Mouse (Mus musculus) midbrain, embryonic 15.5 days (tissue): Measurements from ENCODE around the gene Fbxw8. TPM values are rescaled to one million over a fixed set of nuclear protein-coding genes. Genes with fewer than 3 reads are reported as not detected.

Source experiments
- ATAC-seq: fragments of 200-750 bp; cut with Nextera tagmentation; replicated peaks from 2 replicates; pipeline ENCODE4 v1.8.0; 2017; ENCODE audit warnings: moderate TSS enrichment
- H3K27ac ChIP-seq: fragments of 300-500 bp; sonication (generic); 2 replicates; pipeline ENCODE4 v1.5.1; 2015; ENCODE audit warnings: mild to moderate bottlenecking, inconsistent platforms
- H3K27me3 ChIP-seq: fragments of 300-500 bp; sonication (generic); replicated peaks from 2 replicates; pipeline ENCODE4 v1.6.1; 2015; ENCODE audit warnings: inconsistent platforms
- H3K36me3 ChIP-seq: fragments of 300-500 bp; sonication (generic); replicated peaks from 2 replicates; pipeline ENCODE4 v1.6.1; 2015; ENCODE audit warnings: inconsistent platforms
- H3K4me1 ChIP-seq: fragments of 300-500 bp; sonication (generic); 2 replicates; pipeline ENCODE4 v1.6.1; 2015; ENCODE audit warnings: inconsistent platforms
- H3K4me2 ChIP-seq: fragments of 300-500 bp; sonication (generic); 2 replicates; pipeline ENCODE4 v1.6.1; 2015; ENCODE audit warnings: inconsistent platforms, mild to moderate bottlenecking, moderate library complexity
- H3K4me3 ChIP-seq: fragments of 300-500 bp; sonication (generic); 2 replicates; pipeline ENCODE4 v1.5.1; 2015; ENCODE audit warnings: mild to moderate bottlenecking, inconsistent platforms
- H3K9ac ChIP-seq: fragments of 300-500 bp; sonication (generic); 2 replicates; pipeline ENCODE4 v1.6.1; 2015; ENCODE audit warnings: mild to moderate bottlenecking, inconsistent platforms
- H3K9me3 ChIP-seq: fragments of 300-500 bp; sonication (generic); 2 replicates; pipeline ENCODE4 v1.6.1; 2016; ENCODE audit warnings: inconsistent platforms
- WGBS: fragments of 180-500 bp; shearing (Covaris S2); methylation state at CpG from one replicate; pipeline ENCODE4 v1.1.7; 2015; ENCODE audit warnings: mixed read lengths; 5-methylcytosine and 5-hydroxymethylcytosine counted together
- polyA plus RNA-seq: library from polyadenylated mRNA; unstranded; fragments of >200 nt; fragmentation: Nextera tagmentation; extraction: Ambion mirVana; gene quantifications from 2 replicates; pipeline ENCODE4 v1.2.1, GENCODE M21; 2015

Fbxw8 gene
- polyA plus RNA-seq, 1 experiment from 2014 or later, result 20.0 TPM

- 60% methylated on average over 15 of the region's 15 CpGs for WGBS
- Histone ChIP-seq H3K36me3 (peaks cover 9% of the 10 kb centered on the region; the same call in 1 of the 2 replicates), H3K9me3 (no peaks in the 10 kb centered on the region), H3K9ac (no peak overlapping the region), H3K4me3 (no peak overlapping the region), H3K27me3 (no peaks in the 10 kb centered on the region), H3K4me1 (peaks cover 27% of the 10 kb centered on the region), H3K4me2 (no peak overlapping the region), H3K27ac (peak overlapping the region; percentile 65)
- no peak for ATAC-seq
These were observed 9.1 kb downstream of the Fbxw8 start for GRCm38 (mm10) chr5:118145999-118146679.

DNA sequence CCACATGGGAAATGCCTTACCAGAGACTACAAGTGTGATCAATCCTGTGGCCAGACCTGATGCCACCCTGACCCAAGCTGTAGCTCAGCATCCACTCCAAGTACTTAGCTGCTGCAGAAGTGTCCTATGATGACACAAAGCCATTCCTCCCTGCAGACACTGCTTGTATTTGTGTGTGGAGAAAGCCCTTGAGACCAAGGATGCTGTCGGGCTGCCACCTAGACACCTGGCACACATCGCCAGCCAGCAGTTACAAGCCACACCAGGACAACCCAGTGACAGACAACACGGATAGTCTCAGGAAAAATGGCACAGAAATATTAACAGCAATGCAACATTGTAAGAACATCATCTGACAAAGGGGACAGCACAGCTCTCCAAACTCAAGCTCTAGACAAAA, 9.8 kb downstream of the Fbxw8 start:
- Histone ChIP-seq H3K4me3 (no peak overlapping the region), H3K27ac (peak overlapping the region; percentile 65), H3K27me3 (no peaks in the 10 kb centered on the region), H3K9ac (no peak overlapping the region), H3K4me1 (peaks cover 27% of the 10 kb centered on the region), H3K36me3 (peaks cover 9% of the 10 kb centered on the region), H3K4me2 (no peak overlapping the region), H3K9me3 (no peaks in the 10 kb centered on the region)
- WGBS, result 84% methylated on average over 3 of the region's 3 CpGs
- no peak for ATAC-seq

DNA sequence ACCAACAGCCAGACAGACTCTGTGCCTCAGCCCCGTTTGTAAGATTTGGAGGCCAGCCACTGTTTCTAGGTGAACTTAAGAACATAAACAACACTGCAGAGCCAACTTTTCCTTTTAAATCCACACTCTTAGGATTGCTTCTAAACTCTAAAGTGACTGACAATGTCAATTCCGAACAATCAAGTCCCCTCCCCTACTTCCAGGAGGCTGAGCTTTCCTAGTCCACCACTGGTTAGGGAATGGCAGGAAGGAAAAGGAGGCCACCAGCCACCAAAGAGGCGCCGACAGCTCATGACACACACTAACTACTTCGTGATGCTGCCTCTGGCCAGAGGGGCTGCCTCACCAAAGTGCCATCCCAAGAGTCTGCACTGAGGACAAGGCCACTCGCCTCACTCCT, 10.5 kb downstream of the Fbxw8 start:
- Histone ChIP-seq H3K9me3 (no peaks in the 10 kb centered on the region), H3K27ac (no peak overlapping the region), H3K4me3 (no peak overlapping the region), H3K4me2 (no peak overlapping the region), H3K36me3 (peaks cover 9% of the 10 kb centered on the region), H3K9ac (no peak overlapping the region), H3K4me1 (peaks cover 27% of the 10 kb centered on the region), H3K27me3 (no peaks in the 10 kb centered on the region)
- ATAC-seq, result no peak
- WGBS, result 92% methylated on average over 6 of the region's 6 CpGs

DNA sequence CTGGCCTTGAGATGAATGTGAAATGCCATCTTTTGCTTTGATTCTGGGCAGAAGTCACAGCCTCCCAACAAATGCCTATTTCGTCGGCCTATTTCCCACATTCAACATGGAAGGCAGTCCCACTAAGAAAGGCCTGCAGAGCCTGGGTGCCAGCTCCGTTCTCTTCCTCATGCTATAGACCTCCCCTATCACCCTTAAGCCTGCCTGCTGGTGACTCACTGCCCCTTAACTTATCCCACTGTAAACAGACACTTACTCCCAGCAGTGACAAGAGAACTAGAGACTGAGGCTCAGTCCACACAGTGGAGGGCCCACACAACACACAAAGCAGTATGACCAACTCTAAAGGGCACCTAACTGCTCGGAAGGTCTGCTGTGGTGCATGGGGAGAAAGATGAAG, 10.9 kb downstream of the Fbxw8 start:
- H3K9me3 ChIP-seq, result no peaks in the 10 kb centered on the region
- no peak for ATAC-seq
- no peaks in the 10 kb centered on the region for H3K27me3 ChIP-seq
- peaks cover 27% of the 10 kb centered on the region for H3K4me1 ChIP-seq
- no peak overlapping the region for H3K4me3 ChIP-seq
- WGBS, result 97% methylated on average over 4 of the region's 4 CpGs
- H3K36me3 ChIP-seq, result peaks cover 9% of the 10 kb centered on the region
- no peak overlapping the region for H3K27ac ChIP-seq
- H3K4me2 ChIP-seq, result no peak overlapping the region
- H3K9ac ChIP-seq, result no peak overlapping the region

DNA sequence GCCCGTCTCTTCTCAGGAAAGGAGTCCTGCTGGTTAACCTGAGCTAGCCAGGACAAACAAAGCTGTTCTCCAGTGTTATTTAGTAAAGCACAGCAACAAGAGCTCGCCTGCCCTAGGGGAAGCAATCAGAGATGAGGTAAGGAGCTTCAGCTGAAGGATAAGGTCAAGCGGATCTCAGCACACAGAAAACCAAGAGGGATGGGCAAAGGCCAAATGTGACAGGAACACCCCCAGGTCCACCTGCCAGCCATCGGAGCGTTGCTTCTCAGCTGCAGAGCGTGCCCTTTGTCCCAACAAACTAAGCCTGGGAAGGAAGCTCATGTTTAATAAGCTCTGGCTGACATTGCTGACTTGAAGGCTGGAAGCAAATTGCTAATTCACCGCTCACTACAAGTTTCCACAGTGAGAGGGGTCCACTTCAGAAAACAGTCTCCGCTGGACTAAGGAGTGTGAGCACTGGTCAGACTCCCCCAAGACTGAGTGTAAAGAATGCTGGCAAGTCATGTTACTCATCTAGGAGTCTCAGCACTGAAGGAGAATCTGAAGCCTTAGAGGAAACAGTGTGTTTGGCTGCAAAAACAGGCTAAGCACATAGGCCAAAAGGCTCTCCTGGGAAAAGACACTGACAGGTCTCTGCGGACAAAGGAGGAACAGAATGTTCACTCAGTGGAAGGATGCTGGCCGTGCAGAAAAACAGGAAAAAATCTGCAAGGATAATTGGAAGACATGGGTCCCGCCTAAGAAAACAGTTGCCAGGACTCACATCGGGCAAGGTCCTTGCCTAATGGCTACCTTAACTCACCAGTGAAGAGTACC, 11.8 kb downstream of the Fbxw8 start:
- no peak for ATAC-seq
- no peaks in the 10 kb centered on the region for H3K27me3 ChIP-seq
- 82% methylated on average over 12 of the region's 12 CpGs for WGBS
- no peak overlapping the region for H3K4me3 ChIP-seq
- no peak overlapping the region for H3K4me2 ChIP-seq
- H3K27ac ChIP-seq, result no peak overlapping the region
- H3K4me1 ChIP-seq, result peaks cover 27% of the 10 kb centered on the region
- H3K36me3 ChIP-seq, result peaks cover 9% of the 10 kb centered on the region
- H3K9me3 ChIP-seq, result no peaks in the 10 kb centered on the region
- no peak overlapping the region for H3K9ac ChIP-seq

DNA sequence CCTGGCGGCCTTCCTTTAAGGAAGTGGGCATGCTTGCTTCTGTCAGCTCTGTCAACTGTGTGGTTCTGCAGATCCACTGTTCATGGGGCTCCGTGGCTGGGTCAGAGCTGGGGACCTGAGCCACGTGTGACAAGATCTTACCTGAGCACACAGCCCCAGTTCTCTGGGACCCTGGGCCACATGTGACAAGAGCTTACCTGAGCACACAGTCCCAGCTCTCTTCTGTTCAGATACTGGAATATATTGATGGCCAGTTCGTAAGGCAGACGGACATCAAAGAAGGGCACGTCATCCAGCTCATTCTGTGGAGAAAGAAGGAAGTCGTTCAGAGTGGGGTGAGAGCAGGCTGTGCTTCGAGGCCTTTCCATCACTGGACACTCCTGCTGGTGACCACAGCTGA, 12.8 kb downstream of the Fbxw8 start:
- Histone ChIP-seq H3K4me2 (no peak overlapping the region), H3K9ac (no peak overlapping the region), H3K4me1 (peaks cover 24% of the 10 kb centered on the region), H3K4me3 (no peak overlapping the region), H3K36me3 (peaks cover 9% of the 10 kb centered on the region), H3K27ac (no peak overlapping the region), H3K9me3 (no peaks in the 10 kb centered on the region), H3K27me3 (no peaks in the 10 kb centered on the region)
- 94% methylated on average over 8 of the region's 8 CpGs for whole genome bisulfite sequencing
- no peak for ATAC-seq

DNA sequence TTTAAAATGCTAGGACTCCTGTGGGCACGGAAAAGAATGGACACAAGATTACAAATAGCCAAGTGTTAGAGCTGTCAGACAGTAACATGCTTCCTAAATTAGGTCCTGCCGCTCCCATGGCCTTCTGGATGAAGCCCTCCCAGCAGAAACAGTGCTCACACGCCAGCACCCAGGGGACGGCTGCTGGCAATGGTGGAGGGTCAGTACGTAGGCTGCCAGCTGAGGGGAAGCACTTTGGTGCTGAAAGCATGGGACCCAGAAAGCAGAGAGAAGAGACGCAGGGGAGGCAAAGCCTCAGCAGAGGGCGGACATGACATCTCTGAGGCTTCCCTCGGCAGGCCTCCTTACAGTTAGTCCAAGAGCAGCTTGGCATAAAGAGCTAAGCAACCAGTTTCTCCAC, 15.6 kb downstream of the Fbxw8 start:
- H3K36me3 ChIP-seq, result peaks cover 9% of the 10 kb centered on the region
- ATAC-seq, result no peak
- 93% methylated on average over 8 of the region's 8 CpGs for WGBS

DNA sequence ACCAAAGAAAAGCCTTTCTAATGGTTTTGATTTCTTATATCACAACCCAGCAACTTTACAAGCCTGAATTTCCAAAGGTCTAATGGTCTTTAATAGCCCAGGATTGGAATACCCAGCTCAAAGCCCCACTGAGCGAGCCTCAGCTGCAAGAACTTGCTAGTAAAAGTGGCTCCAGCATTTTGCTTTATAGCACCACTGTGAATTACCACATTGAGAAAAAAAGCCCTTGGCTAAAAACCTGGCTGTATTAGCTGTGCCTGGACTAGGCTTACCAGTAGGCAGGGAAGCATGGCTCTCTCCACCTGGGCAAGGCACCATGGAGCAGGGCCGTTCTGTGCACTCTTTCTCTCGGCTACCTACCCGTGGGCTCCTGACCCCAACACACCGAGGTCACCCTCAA, 18.9 kb downstream of the Fbxw8 start:
- Histone ChIP-seq H3K9ac (no peak overlapping the region), H3K27ac (no peak overlapping the region), H3K4me3 (no peak overlapping the region), H3K4me1 (no peaks in the 10 kb centered on the region), H3K36me3 (peaks cover under 1% of the 10 kb centered on the region), H3K9me3 (no peaks in the 10 kb centered on the region), H3K4me2 (no peak overlapping the region), H3K27me3 (no peaks in the 10 kb centered on the region)
- ATAC-seq, result no peak
- WGBS, result 94% methylated on average over 5 of the region's 5 CpGs

More for the DNA sequence above, 15.6 kb downstream of the Fbxw8 start:
- H3K9me3 ChIP-seq, result no peaks in the 10 kb centered on the region
- H3K27ac ChIP-seq, result no peak overlapping the region
- no peak overlapping the region for H3K4me2 ChIP-seq
- H3K9ac ChIP-seq, result no peak overlapping the region
- no peaks in the 10 kb centered on the region for H3K27me3 ChIP-seq
- no peaks in the 10 kb centered on the region for H3K4me1 ChIP-seq
- no peak overlapping the region for H3K4me3 ChIP-seq

DNA sequence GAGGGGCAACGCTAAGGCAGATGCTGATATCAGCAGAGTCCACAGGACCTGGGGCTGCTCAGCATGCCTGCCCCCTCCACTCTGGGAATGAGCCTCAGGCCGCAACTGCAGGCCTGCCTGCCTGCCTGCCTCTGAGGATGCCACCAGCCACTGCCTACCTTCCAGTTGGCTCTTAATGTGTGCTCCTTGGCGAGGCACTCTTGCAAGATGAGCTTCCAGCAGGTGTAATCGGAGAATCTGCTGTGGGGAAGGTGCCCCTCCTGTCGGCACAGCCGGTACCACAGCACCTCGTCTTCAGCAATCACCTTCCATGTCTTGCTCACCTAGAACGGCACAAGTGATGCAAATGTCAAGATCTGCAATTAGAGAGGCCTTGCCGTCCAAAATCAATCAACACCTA, 26.6 kb downstream of the Fbxw8 start:
- no peak overlapping the region for H3K4me3 ChIP-seq
- H3K36me3 ChIP-seq, result peaks cover 7% of the 10 kb centered on the region; the same call in 1 of the 2 replicates
- no peak for ATAC-seq
- H3K27me3 ChIP-seq, result no peaks in the 10 kb centered on the region
- no peak overlapping the region for H3K9ac ChIP-seq
- WGBS, result 76% methylated on average over 9 of the region's 9 CpGs
- H3K27ac ChIP-seq, result no peak overlapping the region
- H3K4me1 ChIP-seq, result peaks cover 2% of the 10 kb centered on the region
- H3K9me3 ChIP-seq, result no peaks in the 10 kb centered on the region
- no peak overlapping the region for H3K4me2 ChIP-seq

- no peak for ATAC-seq
- Histone ChIP-seq H3K4me2 (no peak overlapping the region), H3K9me3 (no peaks in the 10 kb centered on the region), H3K4me1 (peaks cover 6% of the 10 kb centered on the region), H3K27ac (no peak overlapping the region), H3K9ac (no peak overlapping the region), H3K36me3 (peaks cover 7% of the 10 kb centered on the region; the same call in 1 of the 2 replicates), H3K4me3 (no peak overlapping the region), H3K27me3 (no peaks in the 10 kb centered on the region)
- WGBS, result 89% methylated on average over 6 of the region's 6 CpGs
These were observed 27.1 kb downstream of the Fbxw8 start for GRCm38 (mm10) chr5:118128208-118128607.

GRCm38 (mm10) chr5:118126671-118127070, 28.6 kb downstream of the Fbxw8 start:
- Histone ChIP-seq H3K36me3 (peaks cover 7% of the 10 kb centered on the region; the same call in 1 of the 2 replicates), H3K4me2 (no peak overlapping the region), H3K9me3 (no peaks in the 10 kb centered on the region), H3K9ac (no peak overlapping the region), H3K27me3 (no peaks in the 10 kb centered on the region), H3K27ac (no peak overlapping the region), H3K4me3 (no peak overlapping the region), H3K4me1 (peaks cover 12% of the 10 kb centered on the region)
- 84% methylated on average over 4 of the region's 4 CpGs for WGBS
- no peak for ATAC-seq

- no peak overlapping the region for H3K4me2 ChIP-seq
- 49% methylated on average over 10 of the region's 10 CpGs for WGBS
These were observed 32.2 kb downstream of the Fbxw8 start for GRCm38 (mm10) chr5:118123096-118123495.

More at GRCm38 (mm10) chr5:118123096-118123495, 32.2 kb downstream of the Fbxw8 start:
- no peak overlapping the region for H3K9ac ChIP-seq
- peak overlapping the region; percentile 56; the same call in 1 of the 2 replicates for H3K27ac ChIP-seq
- no peaks in the 10 kb centered on the region for H3K27me3 ChIP-seq
- no peak overlapping the region for H3K4me3 ChIP-seq
- H3K4me1 ChIP-seq, result peaks cover 38% of the 10 kb centered on the region
- no peak for ATAC-seq
- H3K9me3 ChIP-seq, result no peaks in the 10 kb centered on the region
- 0 out of 2 replicates have a peak, but pooled peaks cover 9% of the 10 kb centered on the region for H3K36me3 ChIP-seq
